Mouse (Mus musculus): ENCODE measurements at regions not wholly inside any gene's neighbourhood (a gene's known extent, or its start where the extent isn't known, plus 50 kb on each side); places are given as distances from the start of the nearest gene placed in this dataset.
A peak's percentile ranks its signal among the peaks of the same experiment; 100 is the strongest.

- no peak overlapping the region for H3K27ac ChIP-seq (ENCODE audit: low read depth)
- ATAC-seq (replicated peaks; ENCODE audit: low FRiP score, low TSS enrichment, low read depth) (no peak), DNase-seq (ENCODE audit: low spot score) (no peak)
- H3K27me3 ChIP-seq (replicated peaks; ENCODE audit: control insufficient read depth, insufficient read depth, low read length): no peaks in the 10 kb centered on the region
- no peaks in the 10 kb centered on the region for H3K4me1 ChIP-seq (replicated peaks; ENCODE audit: control insufficient read depth, insufficient read depth, low read length)
- H3K9ac ChIP-seq (ENCODE audit: low read length): no peak overlapping the region
- H3K36me3 ChIP-seq (ENCODE audit: control insufficient read depth, insufficient read depth, low read length): no peaks in the 10 kb centered on the region
- no peak overlapping the region for H3K4me3 ChIP-seq (ENCODE audit: low read depth, low read length)
- 73% methylated on average over 6 of the region's 6 CpGs for whole genome bisulfite sequencing
- H3K9me3 ChIP-seq (ENCODE audit: control insufficient read depth, low read length): no peaks in the 10 kb centered on the region
- no peak overlapping the region for H3K4me2 ChIP-seq (ENCODE audit: low read length)
These were observed 69.4 kb downstream of the Uncx start for GRCm38 (mm10) chr5:139612676-139613075.

- no peak overlapping the region for H3K9ac ChIP-seq (ENCODE audit: low read length)
- no peak for DNase-seq (ENCODE audit: low spot score)
- H3K9me3 ChIP-seq (ENCODE audit: control insufficient read depth, low read length): no peaks in the 10 kb centered on the region
- H3K4me1 ChIP-seq (replicated peaks; ENCODE audit: control insufficient read depth, insufficient read depth, low read length): no peaks in the 10 kb centered on the region
- H3K27ac ChIP-seq (ENCODE audit: low read depth): no peak overlapping the region
- H3K36me3 ChIP-seq (ENCODE audit: control insufficient read depth, insufficient read depth, low read length): no peaks in the 10 kb centered on the region
- no peaks in the 10 kb centered on the region for H3K27me3 ChIP-seq (replicated peaks; ENCODE audit: control insufficient read depth, insufficient read depth, low read length)
- no peak overlapping the region for H3K4me2 ChIP-seq (ENCODE audit: low read length)
- ATAC-seq (replicated peaks; ENCODE audit: low FRiP score, low TSS enrichment, low read depth): no peak
- 75% methylated on average over 5 of the region's 5 CpGs for WGBS
- H3K4me3 ChIP-seq (ENCODE audit: low read depth, low read length): no peak overlapping the region
These were observed 70.3 kb downstream of the Uncx start for GRCm38 (mm10) chr5:139613601-139614000.

GRCm38 (mm10) chr5:139619301-139620161, 76.2 kb downstream of the Uncx start:
- Histone ChIP-seq H3K4me2 (ENCODE audit: low read length) (peak overlapping the region; percentile 30), H3K9me3 (ENCODE audit: control insufficient read depth, low read length) (no peaks in the 10 kb centered on the region), H3K4me3 (ENCODE audit: low read depth, low read length) (no peak overlapping the region), H3K36me3 (ENCODE audit: control insufficient read depth, insufficient read depth, low read length) (no peaks in the 10 kb centered on the region), H3K27me3 (replicated peaks; ENCODE audit: control insufficient read depth, insufficient read depth, low read length) (0 out of 2 replicates have a peak, but pooled peaks cover 3% of the 10 kb centered on the region), H3K4me1 (replicated peaks; ENCODE audit: control insufficient read depth, insufficient read depth, low read length) (peaks cover 14% of the 10 kb centered on the region), H3K27ac (ENCODE audit: low read depth) (peak overlapping the region; percentile 27; the same call in 1 of the 2 replicates), H3K9ac (ENCODE audit: low read length) (no peak overlapping the region)
- ATAC-seq (replicated peaks; ENCODE audit: low FRiP score, low TSS enrichment, low read depth): no peak; the same call in 1 of the 2 replicates
- 6% methylated on average over 36 of the region's 36 CpGs for WGBS
- DNase-seq (ENCODE audit: low spot score): peak; percentile 57

GRCm38 (mm10) chr5:139625871-139626460, 82.7 kb downstream of the Uncx start:
- Histone ChIP-seq H3K4me1 (replicated peaks; ENCODE audit: control insufficient read depth, insufficient read depth, low read length) (no peaks in the 10 kb centered on the region), H3K27ac (ENCODE audit: low read depth) (no peak overlapping the region), H3K9me3 (ENCODE audit: control insufficient read depth, low read length) (peaks cover 3% of the 10 kb centered on the region; the same call in 1 of the 2 replicates), H3K4me2 (ENCODE audit: low read length) (no peak overlapping the region), H3K9ac (ENCODE audit: low read length) (no peak overlapping the region), H3K4me3 (ENCODE audit: low read depth, low read length) (no peak overlapping the region), H3K36me3 (ENCODE audit: control insufficient read depth, insufficient read depth, low read length) (no peaks in the 10 kb centered on the region), H3K27me3 (replicated peaks; ENCODE audit: control insufficient read depth, insufficient read depth, low read length) (no peaks in the 10 kb centered on the region)
- WGBS: 60% methylated on average over 22 of the region's 22 CpGs
- DNase-seq (ENCODE audit: low spot score) (no peak), ATAC-seq (replicated peaks; ENCODE audit: low FRiP score, low TSS enrichment, low read depth) (no peak)

GRCm38 (mm10) chr5:139627552-139627951, 84.3 kb downstream of the Uncx start:
- Histone ChIP-seq H3K4me2 (ENCODE audit: low read length) (no peak overlapping the region), H3K36me3 (ENCODE audit: control insufficient read depth, insufficient read depth, low read length) (no peaks in the 10 kb centered on the region), H3K27ac (ENCODE audit: low read depth) (no peak overlapping the region), H3K4me1 (replicated peaks; ENCODE audit: control insufficient read depth, insufficient read depth, low read length) (no peaks in the 10 kb centered on the region), H3K27me3 (replicated peaks; ENCODE audit: control insufficient read depth, insufficient read depth, low read length) (no peaks in the 10 kb centered on the region), H3K9ac (ENCODE audit: low read length) (no peak overlapping the region), H3K9me3 (ENCODE audit: control insufficient read depth, low read length) (peaks cover 3% of the 10 kb centered on the region; the same call in 1 of the 2 replicates), H3K4me3 (ENCODE audit: low read depth, low read length) (no peak overlapping the region)
- DNase-seq (ENCODE audit: low spot score) (no peak), ATAC-seq (replicated peaks; ENCODE audit: low FRiP score, low TSS enrichment, low read depth) (no peak)
- 38% methylated on average over 1 of the region's 1 CpGs for WGBS

DNA sequence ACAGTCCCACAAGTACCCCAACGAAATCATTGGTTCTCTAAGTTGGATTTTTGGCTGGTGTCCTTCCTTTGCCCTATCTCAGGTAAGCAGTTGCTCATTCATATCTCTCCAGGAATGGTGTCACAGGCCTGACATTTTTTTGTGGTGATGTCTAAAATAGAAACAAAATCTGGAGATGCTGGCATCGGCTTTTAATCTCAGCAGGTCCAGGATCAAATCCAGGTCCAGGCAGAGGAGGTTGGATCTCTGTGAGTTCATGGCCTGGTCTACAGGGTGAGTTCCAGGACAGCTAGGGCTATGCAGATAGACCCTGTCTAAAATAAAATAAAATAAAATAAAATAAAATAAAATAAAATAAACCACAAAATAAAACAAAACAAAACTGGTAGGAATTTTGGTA, 93.7 kb downstream of the Uncx start:
- H3K9ac ChIP-seq (ENCODE audit: low read length): no peak overlapping the region
- no peaks in the 10 kb centered on the region for H3K36me3 ChIP-seq (ENCODE audit: control insufficient read depth, insufficient read depth, low read length)
- DNase-seq (ENCODE audit: low spot score) (no peak), ATAC-seq (replicated peaks; ENCODE audit: low FRiP score, low TSS enrichment, low read depth) (no peak)
- H3K27ac ChIP-seq (ENCODE audit: low read depth): no peak overlapping the region
- WGBS: 89% methylated on average over 2 of the region's 2 CpGs
- 0 out of 2 replicates have a peak, but pooled peaks cover 3% of the 10 kb centered on the region for H3K4me1 ChIP-seq (replicated peaks; ENCODE audit: control insufficient read depth, insufficient read depth, low read length)
- H3K9me3 ChIP-seq (ENCODE audit: control insufficient read depth, low read length): no peaks in the 10 kb centered on the region
- no peak overlapping the region for H3K4me3 ChIP-seq (ENCODE audit: low read depth, low read length)
- no peak overlapping the region for H3K4me2 ChIP-seq (ENCODE audit: low read length)
- no peaks in the 10 kb centered on the region for H3K27me3 ChIP-seq (replicated peaks; ENCODE audit: control insufficient read depth, insufficient read depth, low read length)

GRCm38 (mm10) chr5:139640652-139641612, 95.2 kb downstream of the Micall2 start:
- Histone ChIP-seq H3K36me3 (ENCODE audit: control insufficient read depth, insufficient read depth, low read length) (no peaks in the 10 kb centered on the region), H3K27me3 (replicated peaks; ENCODE audit: control insufficient read depth, insufficient read depth, low read length) (no peaks in the 10 kb centered on the region), H3K4me2 (ENCODE audit: low read length) (no peak overlapping the region), H3K9me3 (ENCODE audit: control insufficient read depth, low read length) (0 out of 2 replicates have a peak, but pooled peaks cover 3% of the 10 kb centered on the region), H3K27ac (ENCODE audit: low read depth) (no peak overlapping the region), H3K4me1 (replicated peaks; ENCODE audit: control insufficient read depth, insufficient read depth, low read length) (0 out of 2 replicates have a peak, but pooled peaks cover 3% of the 10 kb centered on the region), H3K4me3 (ENCODE audit: low read depth, low read length) (no peak overlapping the region), H3K9ac (ENCODE audit: low read length) (no peak overlapping the region)
- WGBS: 69% methylated on average over 16 of the region's 16 CpGs
- ATAC-seq (replicated peaks; ENCODE audit: low FRiP score, low TSS enrichment, low read depth) (no peak), DNase-seq (ENCODE audit: low spot score) (no peak)

DNA sequence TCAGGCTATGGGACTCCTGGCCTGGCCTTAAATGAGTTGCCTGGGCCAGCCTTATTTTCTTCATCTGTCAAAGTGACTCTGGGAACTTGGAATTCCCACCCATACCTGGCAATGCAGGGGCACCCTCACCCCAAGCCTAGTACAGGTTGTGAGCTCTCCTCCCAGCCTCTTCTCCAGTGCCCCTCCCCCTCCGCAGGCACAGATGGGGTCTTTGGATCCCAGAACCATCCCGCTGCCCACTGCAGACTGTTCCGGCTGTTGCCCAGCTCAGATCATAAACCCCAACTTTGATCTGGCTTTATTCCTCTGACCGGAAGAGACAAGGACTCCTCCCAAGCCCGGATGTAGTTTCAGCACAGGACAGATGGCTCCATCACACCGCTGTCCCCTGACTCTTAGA, 91.3 kb downstream of the Micall2 start:
- Histone ChIP-seq H3K27ac (ENCODE audit: low read depth) (no peak overlapping the region), H3K4me1 (replicated peaks; ENCODE audit: control insufficient read depth, insufficient read depth, low read length) (no peaks in the 10 kb centered on the region), H3K36me3 (ENCODE audit: control insufficient read depth, insufficient read depth, low read length) (no peaks in the 10 kb centered on the region), H3K27me3 (replicated peaks; ENCODE audit: control insufficient read depth, insufficient read depth, low read length) (no peaks in the 10 kb centered on the region; the same call in 1 of the 2 replicates), H3K9ac (ENCODE audit: low read length) (no peak overlapping the region), H3K4me3 (ENCODE audit: low read depth, low read length) (no peak overlapping the region), H3K4me2 (ENCODE audit: low read length) (no peak overlapping the region), H3K9me3 (ENCODE audit: control insufficient read depth, low read length) (0 out of 2 replicates have a peak, but pooled peaks cover 4% of the 10 kb centered on the region)
- DNase-seq (ENCODE audit: low spot score) (no peak), ATAC-seq (replicated peaks; ENCODE audit: low FRiP score, low TSS enrichment, low read depth) (no peak)
- 76% methylated on average over 6 of the region's 6 CpGs for WGBS
